Mouse (Mus musculus) MEL (cell line): ENCODE results near the gene Slc22a1.

Experiments used
- CHD1 ChIP-seq: IDR thresholded peaks from 2 replicates; pipeline ENCODE4 v1.6.1; 2012; ENCODE audit warnings: low read depth, mild to moderate bottlenecking, inconsistent platforms, low read length, improper control_type of control experiment
- CTCF ChIP-seq, 3 experiments: IDR thresholded peaks in 2 of 3; conservative IDR thresholded peaks in 1 of 3; 2 replicates each; pipeline ENCODE4 v1.5.1; 2011 to 2012; ENCODE audit warnings: low read length in 3 of 3, low read depth in 2 of 3, mild to moderate bottlenecking in 2 of 3, improper control_type of control experiment in 1 of 3, inconsistent platforms in 1 of 3, mixed read lengths in 1 of 3, moderate library complexity in 1 of 3; ENCODE audit not compliant: control insufficient read depth in 1 of 3, insufficient read depth in 1 of 3, poor library complexity in 1 of 3, severe bottlenecking in 1 of 3
- ELF1 ChIP-seq: IDR thresholded peaks from 2 replicates; pipeline ENCODE4 v1.6.1; 2014; ENCODE audit warnings: low read depth, mild to moderate bottlenecking, inconsistent platforms, low read length, improper control_type of control experiment, moderate library complexity
- EP300 ChIP-seq, 2 experiments: IDR thresholded peaks; 2 replicates each; pipeline ENCODE4 v1.6.1; 2011; ENCODE audit warnings: improper control_type of control experiment in 2 of 2, low read length in 2 of 2, low read depth in 1 of 2, mild to moderate bottlenecking in 1 of 2
- GABPA ChIP-seq: IDR thresholded peaks from 2 replicates; pipeline ENCODE4 v1.6.1; 2012; ENCODE audit warnings: low read depth, mild to moderate bottlenecking, inconsistent platforms, low read length, improper control_type of control experiment, moderate library complexity
- GATA1 ChIP-seq: IDR thresholded peaks from 2 replicates; pipeline ENCODE4 v1.6.1; 2011; ENCODE audit warnings: low read depth, low read length, improper control_type of control experiment
- JUND ChIP-seq: IDR thresholded peaks from 2 replicates; pipeline ENCODE4 v1.6.1; 2011; ENCODE audit warnings: low read depth, mild to moderate bottlenecking, improper control_type of control experiment, low read length
- MAX ChIP-seq: IDR thresholded peaks from 2 replicates; pipeline ENCODE4 v1.6.1; 2011; ENCODE audit warnings: low read length, improper control_type of control experiment
- NRF1 ChIP-seq: IDR thresholded peaks from 2 replicates; pipeline ENCODE4 v1.6.1; 2014; ENCODE audit warnings: low read depth, mild to moderate bottlenecking, inconsistent platforms, low read length, improper control_type of control experiment, moderate library complexity; ENCODE audit not compliant: poor library complexity, insufficient read depth, severe bottlenecking
- RCOR1 ChIP-seq: IDR thresholded peaks from 2 replicates; pipeline ENCODE4 v1.6.1; 2012; ENCODE audit warnings: low read depth, mild to moderate bottlenecking, inconsistent platforms, low read length, improper control_type of control experiment
- TBP ChIP-seq: IDR thresholded peaks from 2 replicates; pipeline ENCODE4 v1.8.0; 2011; ENCODE audit warnings: low read depth, low read length, improper control_type of control experiment
- TCF12 ChIP-seq: IDR thresholded peaks from 2 replicates; pipeline ENCODE4 v1.6.1; 2014; ENCODE audit warnings: low read depth, mild to moderate bottlenecking, inconsistent platforms, low read length, improper control_type of control experiment, moderate library complexity
- ZKSCAN1 ChIP-seq: IDR thresholded peaks from 2 replicates; pipeline ENCODE4 v1.6.1; 2012; ENCODE audit warnings: low read depth, mild to moderate bottlenecking, inconsistent platforms, low read length, improper control_type of control experiment, moderate library complexity

- TF ChIP-seq TBP = no peak
- TF ChIP-seq CTCF (IDR thresholded peaks at IDR 0.05 in 2 of 3, conservative IDR thresholded peaks at IDR 0.05 in 1 of 3; ENCODE audit: control insufficient read depth in 1 of 3, insufficient read depth in 1 of 3, low read depth in 2 of 3, low read length in 3 of 3, poor library complexity in 1 of 3, severe bottlenecking in 1 of 3) = no peak
- TF ChIP-seq CHD1 = no peak
- TF ChIP-seq TCF12 = no peak
- TF ChIP-seq ZKSCAN1 = no peak
- no peak for TF ChIP-seq RCOR1
- no peak for TF ChIP-seq JUND
- no peak for TF ChIP-seq GATA1
- no peak for TF ChIP-seq NRF1
- TF ChIP-seq GABPA = no peak
- no peak for TF ChIP-seq ELF1
- no peak for TF ChIP-seq MAX
- TF ChIP-seq EP300 (IDR thresholded peaks at IDR 0.05; ENCODE audit: low read depth in 1 of 2, low read length in 2 of 2) = no peak
Observed at GRCm38 (mm10) chr17:12673871-12674270, 1.8 kb downstream of the Slc22a1 start.
